Mouse (Mus musculus): ENCODE measurements around the gene L2hgdh. TPM values are rescaled to one million over a fixed set of nuclear protein-coding genes. Genes with fewer than 3 reads are reported as not detected.
"Not testable (repeated sequence)": the region's sequence is repeated elsewhere in the genome, so short reads cannot be mapped to it uniquely, and the experiment has no call there.

The L2hgdh gene
- total and polyA plus RNA-seq, 3 experiments: 4.6 to 27.0 (median 17.3) TPM

GRCm38 (mm10) chr12:69674176-69674575 lies 50.5 kb downstream of the L2hgdh start:
- DNase-seq: no peak

- no peak for DNase-seq
These were observed 58.0 kb downstream of the L2hgdh start for GRCm38 (mm10) chr12:69666721-69667120.

- DNase-seq: no peak
These were observed 63.0 kb downstream of the L2hgdh start for GRCm38 (mm10) chr12:69661658-69662057.

- DNase-seq: not testable (repeated sequence)
These were observed 70.7 kb downstream of the L2hgdh start for GRCm38 (mm10) chr12:69653973-69654372.

GRCm38 (mm10) chr12:69649511-69649910 lies 75.2 kb downstream of the L2hgdh start:
- DNase-seq: no peak

- DNase-seq: no peak
These were observed 78.7 kb downstream of the L2hgdh start for GRCm38 (mm10) chr12:69645821-69646616.

GRCm38 (mm10) chr12:69644877-69645276 lies 79.8 kb downstream of the L2hgdh start:
- DNase-seq: peak; percentile 10

GRCm38 (mm10) chr12:69642877-69643276 lies 81.8 kb downstream of the L2hgdh start:
- DNase-seq: no peak

Small RNA genes lying within 50 kb of the gene (microRNA-seq; reads per million reads assigned to microRNA genes)
- gene Mir681: 0 reads per million in 2 experiments

Other genes with a start within 250 kb of the L2hgdh start
- gene Vcpkmt, start 141.8 kb downstream of the L2hgdh start, total RNA-seq (2021): 10 to 100 TPM; 12.4 to 15.2 TPM
- gene Vcpkmt, start 141.8 kb downstream of the L2hgdh start, polyA plus RNA-seq (2012; rRNA removed): 6.1 and 7.4 TPM in 2 replicates
- 10 to 100 TPM; 44.2 to 55.2 TPM for gene Sos2, start 43.0 kb downstream of the L2hgdh start, total RNA-seq (2021)
- 9.6 and 14.1 TPM in 2 replicates for gene Sos2, start 43.0 kb downstream of the L2hgdh start, polyA plus RNA-seq (2012; rRNA removed)
- 10 to 100 TPM; 13.4 to 19.2 TPM for gene Atp5s, start 77 bp upstream of the L2hgdh start, total RNA-seq (2021)
- gene Atp5s, start 77 bp upstream of the L2hgdh start, polyA plus RNA-seq (2012; rRNA removed): 12.6 and 13.0 TPM in 2 replicates
- gene Cdkl1, start 66.4 kb upstream of the L2hgdh start, total RNA-seq (2021): 1 to 10 TPM; 1.3 to 2.6 TPM
- gene Cdkl1, start 66.4 kb upstream of the L2hgdh start, polyA plus RNA-seq (2012; rRNA removed): 0.27 and 0.42 TPM in 2 replicates
- 10 to 100 TPM in 1 of 2 experiments, 1 to 10 TPM in 1; 5.6 to 10.2 TPM for gene Atl1, start 167.7 kb upstream of the L2hgdh start, total RNA-seq (2021)
- 1.4 and 1.7 TPM in 2 replicates for gene Atl1, start 167.7 kb upstream of the L2hgdh start, polyA plus RNA-seq (2012; rRNA removed)
- 10 to 100 TPM; 26.7 to 33.3 TPM for gene Map4k5, start 168.3 kb upstream of the L2hgdh start, total RNA-seq (2021)
- gene Map4k5, start 168.3 kb upstream of the L2hgdh start, polyA plus RNA-seq (2012; rRNA removed): 13.7 and 14.6 TPM in 2 replicates

Measured in adrenal gland, adult 2 months (tissue).